Mouse (Mus musculus): ENCODE results near the gene Ppt1. TPM values are rescaled to one million over a fixed set of nuclear protein-coding genes. Genes with fewer than 3 reads are reported as not detected.

Ppt1 gene
- polyA plus RNA-seq, 1 experiment: 6.9 TPM

DNA sequence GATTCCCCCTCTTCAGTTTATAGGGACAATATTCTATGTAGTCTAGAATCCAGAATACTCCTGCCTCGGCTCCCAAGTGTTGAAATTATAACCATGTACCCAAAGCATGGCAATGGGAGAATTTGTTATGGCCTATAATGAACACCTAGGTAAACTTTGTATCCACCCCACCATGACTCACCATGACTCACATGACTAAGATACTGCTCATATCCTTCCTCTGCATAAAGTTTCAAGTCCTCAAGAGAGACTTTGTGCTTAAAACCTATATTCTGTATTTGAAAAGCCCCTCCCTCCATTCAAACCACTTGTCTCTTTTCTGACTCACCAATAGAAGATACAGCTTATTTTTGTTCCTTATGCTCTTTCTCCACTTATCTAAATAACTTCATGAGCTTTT lies 32.0 kb downstream of the Ppt1 start:
- H3K27ac ChIP-seq (ENCODE audit: insufficient read depth, low read depth, low read length): no peak overlapping the region
- no peak overlapping the region for H3K4me3 ChIP-seq (ENCODE audit: low read depth, low read length)
- no peak for TF ChIP-seq POLR2A (IDR thresholded peaks at IDR 0.05; ENCODE audit: low read depth, low read length)
- TF ChIP-seq CTCF (IDR thresholded peaks at IDR 0.05; ENCODE audit: extremely low read depth, insufficient read length, insufficient replicate concordance, low read depth, low read length): no peak
- no peaks in the 10 kb centered on the region for H3K27me3 ChIP-seq (ENCODE audit: control insufficient read depth, insufficient read depth, low read length)
- WGBS: 67% methylated on average over 1 of the region's 1 CpGs
- peaks cover 5% of the 10 kb centered on the region; the same call in 1 of the 2 replicates for H3K4me1 ChIP-seq (ENCODE audit: control insufficient read depth, insufficient read depth, insufficient read length, low read length)
- H3K36me3 ChIP-seq (ENCODE audit: control insufficient read depth, insufficient read depth, low read length): peaks cover 76% of the 10 kb centered on the region

DNA sequence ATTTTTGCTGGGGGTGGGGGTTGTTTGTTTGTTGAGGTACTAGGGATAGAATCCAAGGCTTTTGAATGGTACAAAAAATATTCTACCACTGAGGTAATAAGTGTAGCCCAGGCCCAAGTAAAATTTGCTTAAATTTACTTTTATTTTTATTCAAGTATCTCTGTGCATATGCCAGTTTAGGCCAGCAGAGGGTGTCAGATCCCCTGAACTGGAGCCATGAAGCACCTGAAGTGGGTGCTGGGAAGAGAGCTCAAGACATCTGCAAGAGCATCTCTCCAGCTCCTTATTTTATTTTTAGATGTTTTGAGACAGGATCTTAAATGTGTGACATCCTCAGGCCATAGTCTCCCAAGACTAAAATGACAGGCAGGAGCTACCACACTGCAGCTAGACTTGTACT lies 34.0 kb downstream of the Ppt1 start:
- H3K27ac ChIP-seq (ENCODE audit: insufficient read depth, low read depth, low read length): no peak overlapping the region
- peaks cover 8% of the 10 kb centered on the region for H3K4me1 ChIP-seq (ENCODE audit: control insufficient read depth, insufficient read depth, insufficient read length, low read length)
- peaks cover 58% of the 10 kb centered on the region for H3K36me3 ChIP-seq (ENCODE audit: control insufficient read depth, insufficient read depth, low read length)
- no peaks in the 10 kb centered on the region for H3K27me3 ChIP-seq (ENCODE audit: control insufficient read depth, insufficient read depth, low read length)
- TF ChIP-seq CTCF (IDR thresholded peaks at IDR 0.05; ENCODE audit: extremely low read depth, insufficient read length, insufficient replicate concordance, low read depth, low read length) (peak; percentile 61; the same call in 1 of the 2 replicates), POLR2A (IDR thresholded peaks at IDR 0.05; ENCODE audit: low read depth, low read length) (no peak)
- no peak overlapping the region for H3K4me3 ChIP-seq (ENCODE audit: low read depth, low read length)

DNA sequence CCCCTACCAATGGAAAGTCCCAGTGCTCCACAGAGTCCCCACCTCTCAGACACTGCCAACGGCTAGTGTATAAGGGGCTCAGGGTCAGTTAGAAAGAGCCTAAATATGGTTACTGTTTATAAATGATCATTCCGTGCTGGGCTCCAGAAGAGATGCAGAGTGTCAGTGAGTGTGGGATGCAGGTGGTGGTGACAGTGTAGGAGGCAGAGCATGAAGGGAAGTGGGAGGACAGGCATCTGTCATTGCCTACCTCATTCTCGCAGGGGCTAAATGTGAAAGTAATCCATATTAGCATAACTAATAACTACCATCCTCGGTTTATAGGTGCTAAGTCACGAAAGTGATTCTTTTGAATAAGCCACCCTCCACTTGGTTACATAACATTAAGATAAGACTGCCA lies 34.7 kb downstream of the Ppt1 start:
- H3K4me3 ChIP-seq (ENCODE audit: low read depth, low read length): no peak overlapping the region
- TF ChIP-seq CTCF (IDR thresholded peaks at IDR 0.05; ENCODE audit: extremely low read depth, insufficient read length, insufficient replicate concordance, low read depth, low read length): no peak
- H3K27ac ChIP-seq (ENCODE audit: insufficient read depth, low read depth, low read length): no peak overlapping the region
- peaks cover 8% of the 10 kb centered on the region for H3K4me1 ChIP-seq (ENCODE audit: control insufficient read depth, insufficient read depth, insufficient read length, low read length)
- 70% methylated on average over 5 of the region's 5 CpGs for WGBS
- peaks cover 51% of the 10 kb centered on the region for H3K36me3 ChIP-seq (ENCODE audit: control insufficient read depth, insufficient read depth, low read length)
- no peaks in the 10 kb centered on the region for H3K27me3 ChIP-seq (ENCODE audit: control insufficient read depth, insufficient read depth, low read length)

DNA sequence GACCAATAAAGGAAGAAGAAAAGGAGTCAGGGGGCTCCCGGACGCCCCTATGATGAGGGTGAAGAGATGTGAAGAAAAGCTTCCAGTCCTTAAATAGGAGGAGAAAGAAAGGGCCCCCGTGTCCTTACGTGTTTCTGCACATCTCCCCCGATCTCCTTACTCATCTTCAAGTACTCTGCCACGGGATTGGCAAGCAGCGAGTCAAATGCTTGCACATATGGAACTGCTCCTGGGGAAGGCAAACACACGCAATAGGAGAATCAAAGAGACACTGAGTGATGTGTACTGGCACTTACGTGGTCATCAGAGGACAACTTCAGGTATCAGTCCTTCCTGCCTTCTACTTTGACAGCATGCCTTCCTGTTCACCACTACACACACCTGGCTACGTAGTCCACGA lies 35.2 kb downstream of the Ppt1 start:
- Histone ChIP-seq H3K27ac (ENCODE audit: insufficient read depth, low read depth, low read length) (peak overlapping the region; percentile 75), H3K27me3 (ENCODE audit: control insufficient read depth, insufficient read depth, low read length) (no peaks in the 10 kb centered on the region), H3K4me3 (ENCODE audit: low read depth, low read length) (no peak overlapping the region), H3K4me1 (ENCODE audit: control insufficient read depth, insufficient read depth, insufficient read length, low read length) (peaks cover 8% of the 10 kb centered on the region), H3K36me3 (ENCODE audit: control insufficient read depth, insufficient read depth, low read length) (peaks cover 46% of the 10 kb centered on the region)
- no peak for TF ChIP-seq POLR2A (IDR thresholded peaks at IDR 0.05; ENCODE audit: low read depth, low read length)
- TF ChIP-seq CTCF (IDR thresholded peaks at IDR 0.05; ENCODE audit: extremely low read depth, insufficient read length, insufficient replicate concordance, low read depth, low read length): no peak
- WGBS: 83% methylated on average over 11 of the region's 11 CpGs

DNA sequence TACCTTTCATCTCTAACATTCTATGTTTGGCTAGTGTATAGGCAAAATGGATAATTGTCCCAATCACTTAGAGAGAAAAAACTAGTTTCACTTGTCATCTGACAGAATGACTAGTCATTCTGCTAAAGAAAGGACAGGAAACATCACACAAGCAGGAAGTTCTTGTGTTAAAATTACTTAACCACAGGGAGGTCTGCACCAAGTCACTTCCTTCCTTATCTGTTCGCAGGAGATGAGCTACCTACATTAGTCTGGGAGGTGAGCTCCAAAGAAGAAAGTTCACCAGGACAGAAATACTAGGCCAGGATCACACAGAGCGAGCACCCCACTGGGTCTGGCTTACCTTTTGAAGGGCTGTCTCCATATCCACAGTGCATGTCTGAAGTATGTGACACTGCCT lies 35.9 kb downstream of the Ppt1 start:
- H3K4me3 ChIP-seq (ENCODE audit: low read depth, low read length): no peak overlapping the region
- TF ChIP-seq CTCF (IDR thresholded peaks at IDR 0.05; ENCODE audit: extremely low read depth, insufficient read length, insufficient replicate concordance, low read depth, low read length): no peak
- no peak for TF ChIP-seq POLR2A (IDR thresholded peaks at IDR 0.05; ENCODE audit: low read depth, low read length)
- H3K4me1 ChIP-seq (ENCODE audit: control insufficient read depth, insufficient read depth, insufficient read length, low read length): peaks cover 8% of the 10 kb centered on the region
- H3K36me3 ChIP-seq (ENCODE audit: control insufficient read depth, insufficient read depth, low read length): peaks cover 39% of the 10 kb centered on the region
- H3K27me3 ChIP-seq (ENCODE audit: control insufficient read depth, insufficient read depth, low read length): no peaks in the 10 kb centered on the region
- H3K27ac ChIP-seq (ENCODE audit: insufficient read depth, low read depth, low read length): peak overlapping the region; percentile 75
- WGBS: 68% methylated on average over 2 of the region's 2 CpGs

DNA sequence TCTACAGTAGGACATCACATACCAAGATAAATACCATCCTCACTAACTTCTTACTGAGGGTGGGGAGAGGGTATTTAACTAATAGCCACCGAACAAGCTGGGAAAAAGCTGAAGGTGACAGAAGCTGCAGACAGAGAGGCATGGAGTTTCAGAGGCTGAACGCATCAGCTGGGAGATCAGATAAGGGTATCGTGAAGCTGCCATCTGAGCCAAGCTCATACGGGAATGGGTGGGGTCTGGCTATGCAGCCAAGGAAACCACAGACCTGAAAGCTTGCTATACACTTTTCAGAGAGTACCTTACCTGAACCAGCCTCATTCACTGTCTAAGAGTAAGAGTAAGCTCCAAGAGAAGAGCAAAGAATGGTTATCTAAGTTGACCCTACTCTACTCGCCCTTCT lies 37.0 kb downstream of the Ppt1 start:
- Histone ChIP-seq H3K27ac (ENCODE audit: insufficient read depth, low read depth, low read length) (0 out of 2 replicates have a peak overlapping the region, but pooled peaks have one; percentile 37), H3K4me3 (ENCODE audit: low read depth, low read length) (no peak overlapping the region), H3K36me3 (ENCODE audit: control insufficient read depth, insufficient read depth, low read length) (peaks cover 34% of the 10 kb centered on the region), H3K27me3 (ENCODE audit: control insufficient read depth, insufficient read depth, low read length) (no peaks in the 10 kb centered on the region), H3K4me1 (ENCODE audit: control insufficient read depth, insufficient read depth, insufficient read length, low read length) (peaks cover 8% of the 10 kb centered on the region)
- 33% methylated on average over 5 of the region's 5 CpGs for WGBS
- TF ChIP-seq POLR2A (IDR thresholded peaks at IDR 0.05; ENCODE audit: low read depth, low read length) (no peak), CTCF (IDR thresholded peaks at IDR 0.05; ENCODE audit: extremely low read depth, insufficient read length, insufficient replicate concordance, low read depth, low read length) (no peak)

DNA sequence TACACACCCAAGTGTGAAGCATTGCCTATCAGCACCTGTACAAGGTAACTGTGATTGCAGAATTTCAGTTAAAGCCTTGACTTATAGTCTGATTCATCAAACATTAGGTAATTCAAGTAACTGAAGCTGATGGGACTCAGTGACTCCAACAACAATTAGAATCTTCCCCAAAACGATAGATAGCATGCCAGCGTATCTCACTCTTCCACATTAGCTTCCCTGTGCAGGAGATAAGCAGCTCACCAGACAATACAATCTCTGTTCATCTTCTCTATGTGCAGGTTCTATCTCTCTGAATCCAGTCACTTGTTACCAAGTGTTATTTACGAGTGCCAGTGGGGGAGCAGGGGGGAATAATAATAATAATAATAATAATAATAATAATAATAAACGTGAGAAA lies 37.5 kb downstream of the Ppt1 start:
- Histone ChIP-seq H3K4me1 (ENCODE audit: control insufficient read depth, insufficient read depth, insufficient read length, low read length) (peaks cover 8% of the 10 kb centered on the region), H3K36me3 (ENCODE audit: control insufficient read depth, insufficient read depth, low read length) (peaks cover 31% of the 10 kb centered on the region), H3K27ac (ENCODE audit: insufficient read depth, low read depth, low read length) (no peak overlapping the region), H3K27me3 (ENCODE audit: control insufficient read depth, insufficient read depth, low read length) (no peaks in the 10 kb centered on the region), H3K4me3 (ENCODE audit: low read depth, low read length) (no peak overlapping the region)
- TF ChIP-seq CTCF (IDR thresholded peaks at IDR 0.05; ENCODE audit: extremely low read depth, insufficient read length, insufficient replicate concordance, low read depth, low read length): no peak
- no peak for TF ChIP-seq POLR2A (IDR thresholded peaks at IDR 0.05; ENCODE audit: low read depth, low read length)
- 68% methylated on average over 4 of the region's 4 CpGs for WGBS

All from small intestine, adult 2 months (tissue).